Mouse (Mus musculus) ovary, adult 2 months (tissue): ENCODE measurements around the gene Tepsin. TPM values are rescaled to one million over a fixed set of nuclear protein-coding genes. Genes with fewer than 3 reads are reported as not detected.

Source experiments
- polyA plus RNA-seq: library from polyadenylated mRNA; depleted of rRNA; stranded (reverse); fragments of >200 nt; gene quantifications from 2 replicates; pipeline ENCODE4 v1.2.3, GENCODE M21; 2012; rRNA removed

Tepsin gene
- polyA plus RNA-seq: 43.9 and 58.4 TPM in 2 replicates

DNA sequence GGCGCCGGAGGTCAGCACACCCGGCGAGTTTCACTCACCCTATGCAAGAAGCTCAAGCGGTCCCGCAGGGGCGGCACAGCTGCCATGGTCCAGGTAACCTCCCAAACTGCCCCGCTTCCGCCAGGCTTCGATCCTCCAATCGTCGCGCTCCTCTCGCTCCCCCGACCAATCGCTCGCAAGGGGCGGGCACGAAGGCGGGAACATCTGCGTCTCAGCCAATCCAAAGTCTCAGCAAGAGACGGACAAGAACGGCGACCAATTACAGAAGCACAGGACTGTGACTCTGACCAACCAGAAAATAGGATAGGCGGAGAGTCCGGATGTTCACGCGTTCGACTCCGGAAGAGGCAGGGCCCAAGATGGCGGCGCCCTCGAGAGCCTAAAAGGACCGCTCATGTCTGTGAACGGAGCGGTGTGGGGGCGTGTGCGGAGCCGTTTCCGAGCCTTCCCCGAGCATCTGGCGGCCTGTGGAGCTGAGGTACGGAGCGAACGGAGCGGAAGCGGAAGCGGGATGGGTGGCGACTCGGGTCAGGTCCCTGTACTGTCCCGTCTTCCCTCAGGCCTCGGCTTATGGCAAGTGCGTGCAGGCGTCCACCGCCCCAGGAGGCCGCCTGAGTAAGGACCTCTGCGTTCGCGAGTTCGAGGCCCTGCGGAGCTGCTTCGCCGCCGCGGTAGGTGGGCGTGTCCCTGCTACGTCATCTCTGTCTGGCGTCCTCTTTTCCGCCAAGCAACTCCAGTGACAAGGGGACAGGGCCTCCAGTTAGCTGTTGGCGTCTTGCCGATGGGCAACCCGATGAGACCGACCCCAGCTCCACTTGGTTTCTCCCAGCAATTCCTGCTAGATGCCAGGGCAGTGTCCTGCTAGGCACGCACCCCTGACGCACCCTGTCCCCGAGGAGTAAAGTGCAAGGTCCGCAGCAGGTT lies at the start of gene Tepsin, which contains the start of gene Ndufaf8:
TSS of gene Tepsin (minus strand) at position 144 of the 924 bp plus-strand sequence.
TSS of gene Ndufaf8 (plus strand) at position 341 of the 924 bp plus-strand sequence.

GRCm38 (mm10) chr11:120086702-120087152 lies 11.8 kb downstream of the Tepsin start, which contains the start of gene Cep131:
TSS of gene Cep131 (minus strand) at chr11:120086827.

DNA sequence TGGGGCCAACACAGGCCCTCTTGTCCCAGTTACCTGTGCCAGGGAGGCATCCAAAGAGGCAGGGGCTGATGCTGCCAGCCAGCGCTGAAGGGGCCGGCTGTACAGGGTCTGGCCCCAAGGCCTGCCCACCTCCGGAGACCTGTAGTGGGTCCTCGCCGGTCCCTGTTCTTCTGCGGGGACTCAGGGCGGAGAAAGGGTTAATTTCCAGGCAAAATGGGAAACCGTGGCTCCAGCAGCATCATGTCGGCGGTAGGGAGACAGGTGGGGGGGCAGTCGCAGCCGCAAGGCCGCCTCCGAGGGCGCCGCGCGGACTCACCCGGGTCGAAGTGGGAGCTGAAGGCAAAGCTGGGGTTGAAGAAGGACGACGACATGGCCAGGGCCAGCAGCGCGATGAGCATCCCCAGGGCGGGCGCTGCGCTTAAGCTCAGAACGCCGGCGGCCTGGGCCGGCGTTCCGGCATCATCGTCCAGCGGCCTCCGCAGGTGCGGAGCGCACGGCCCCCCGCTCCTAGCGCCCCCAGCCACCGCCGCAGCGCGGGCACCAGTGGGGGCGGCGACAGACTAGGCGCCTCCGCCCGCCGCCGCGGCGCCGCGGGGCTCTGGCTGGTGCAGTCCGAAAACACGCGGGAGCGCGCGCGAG lies 51.9 kb downstream of the Tepsin start, which contains the start of gene Aatk:
TSS of gene Aatk (minus strand) at position 615 of the 639 bp plus-strand sequence.

Other genes with a start within 250 kb of the Tepsin start
- 68.5 and 82.9 TPM in 2 replicates for gene Chmp6, start 185.3 kb downstream of the Tepsin start, polyA plus RNA-seq
- gene Baiap2, start 156.0 kb downstream of the Tepsin start, polyA plus RNA-seq: 64.1 and 66.1 TPM in 2 replicates
- 12.1 and 12.9 TPM in 2 replicates for gene Aatk, start 51.6 kb downstream of the Tepsin start, polyA plus RNA-seq
- 29.9 and 36.9 TPM in 2 replicates for gene Cep131, start 11.9 kb downstream of the Tepsin start, polyA plus RNA-seq
- 63.7 and 66.4 TPM in 2 replicates for gene Ndufaf8, start 197 bp upstream of the Tepsin start, polyA plus RNA-seq
- gene Slc38a10, start 52.6 kb upstream of the Tepsin start, polyA plus RNA-seq: 224 and 236 TPM in 2 replicates
- 14.1 and 16.5 TPM in 2 replicates for gene Bahcc1, start 134.2 kb upstream of the Tepsin start, polyA plus RNA-seq
- 1,216 and 1,304 TPM in 2 replicates for gene Actg1, start 249.8 kb upstream of the Tepsin start, polyA plus RNA-seq